Mouse (Mus musculus) effector memory CD4-positive, alpha-beta T cell, adult 5 months (primary cell): ENCODE measurements around the gene Alg12. TPM values are rescaled to one million over a fixed set of nuclear protein-coding genes. Genes with fewer than 3 reads are reported as not detected.

ENCODE experiments used
- polyA plus RNA-seq: library from polyadenylated mRNA; unstranded; fragments of 100-300 nt; shearing (Covaris generic); gene quantifications from one replicate; pipeline ENCODE4 v1.2.1, GENCODE M21; 2017

The Alg12 gene
- polyA plus RNA-seq: 7.3 TPM

GRCm38 (mm10) chr15:88819026-88819905, at the start of gene Alg12, which contains the start of gene Creld2:
TSS of gene Alg12 (minus strand) at chr15:88819318.
TSS of gene Creld2 (plus strand) at chr15:88819646.

GRCm38 (mm10) chr15:88861772-88862622, 42.9 kb upstream of the Alg12 start, which contains the start of gene Pim3:
TSS of gene Pim3 (plus strand) at chr15:88862186.

Other genes starting within 250 kb of the Alg12 start
- not detected for gene Zdhhc25, start 219.0 kb downstream of the Alg12 start, polyA plus RNA-seq
- 61.3 TPM for gene Brd1, start 85.1 kb downstream of the Alg12 start, polyA plus RNA-seq
- 4.6 TPM for gene Zbed4, start 67.7 kb downstream of the Alg12 start, polyA plus RNA-seq
- gene Creld2, start 328 bp upstream of the Alg12 start, polyA plus RNA-seq: 42.4 TPM
- 137 TPM for gene Pim3, start 42.9 kb upstream of the Alg12 start, polyA plus RNA-seq
- not detected for gene Ttll8, start 135.1 kb upstream of the Alg12 start, polyA plus RNA-seq
- not detected for gene Mlc1, start 159.7 kb upstream of the Alg12 start, polyA plus RNA-seq
- gene Mov10l1, start 163.6 kb upstream of the Alg12 start, polyA plus RNA-seq: not detected
- gene Panx2, start 240.4 kb upstream of the Alg12 start, polyA plus RNA-seq: not detected